Mouse (Mus musculus): ENCODE data around the gene Focad.

- TF ChIP-seq POLR2A (IDR thresholded peaks at IDR 0.05; ENCODE audit: insufficient read depth, low read depth, low read length) (no peak), EP300 (IDR thresholded peaks at IDR 0.05; ENCODE audit: insufficient read depth, low read depth, low read length) (no peak)
Observed at GRCm38 (mm10) chr4:88261349-88261748, 166.9 kb downstream of the Focad start.
